Mouse (Mus musculus): ENCODE measurements around the gene Zfp512b. TPM values are rescaled to one million over a fixed set of nuclear protein-coding genes. Genes with fewer than 3 reads are reported as not detected.

The Zfp512b gene
- total and polyA plus RNA-seq, 2 experiments: 9.5 to 28.0 TPM

- Histone ChIP-seq H3K36me3 (ENCODE audit: control insufficient read depth, insufficient read depth, low read length) (peaks cover 54% of the 10 kb centered on the region), H3K4me1 (ENCODE audit: control insufficient read depth, insufficient read depth, low read length) (peaks cover 26% of the 10 kb centered on the region), H3K9ac (ENCODE audit: low read depth, low read length) (no peak overlapping the region), H3K4me3 (ENCODE audit: insufficient read depth, low read depth, low read length) (no peak overlapping the region), H3K79me2 (ENCODE audit: control insufficient read depth, insufficient read depth, low read length) (peaks cover 15% of the 10 kb centered on the region), H3K27me3 (ENCODE audit: control insufficient read depth, insufficient read depth, low read length) (no peaks in the 10 kb centered on the region), H3K27ac (replicated peaks; ENCODE audit: insufficient read depth, low read depth, low read length) (no peak overlapping the region)
- WGBS: 95% methylated on average over 5 of the region's 5 CpGs
- TF ChIP-seq CTCF (IDR thresholded peaks at IDR 0.05; ENCODE audit: low read depth, low read length): no peak
- TF ChIP-seq POLR2A (IDR thresholded peaks at IDR 0.05; ENCODE audit: extremely low read depth, insufficient read depth, low read length): no peak
- no peak for DNase-seq (ENCODE audit: extremely low read depth, low read depth, low spot score)
Observed at GRCm38 (mm10) chr2:181618761-181619495, 26.3 kb upstream of the Zfp512b start.

- H3K27me3 ChIP-seq (ENCODE audit: control insufficient read depth, insufficient read depth, low read length): no peaks in the 10 kb centered on the region
- H3K79me2 ChIP-seq (ENCODE audit: control insufficient read depth, insufficient read depth, low read length): peaks cover 9% of the 10 kb centered on the region; the same call in 1 of the 2 replicates
- TF ChIP-seq CTCF (IDR thresholded peaks at IDR 0.05; ENCODE audit: low read depth, low read length) (no peak), POLR2A (IDR thresholded peaks at IDR 0.05; ENCODE audit: extremely low read depth, insufficient read depth, low read length) (no peak)
- WGBS: 25% methylated on average over 4 of the region's 4 CpGs
- peaks cover 6% of the 10 kb centered on the region; the same call in 1 of the 2 replicates for H3K36me3 ChIP-seq (ENCODE audit: control insufficient read depth, insufficient read depth, low read length)
- no peak overlapping the region for H3K4me3 ChIP-seq (ENCODE audit: insufficient read depth, low read depth, low read length)
- DNase-seq (ENCODE audit: extremely low read depth, low read depth, low spot score): no peak
- peak overlapping the region; percentile 83; the same call in 1 of the 2 replicates for H3K27ac ChIP-seq (replicated peaks; ENCODE audit: insufficient read depth, low read depth, low read length)
- no peak overlapping the region for H3K9ac ChIP-seq (ENCODE audit: low read depth, low read length)
- peaks cover 5% of the 10 kb centered on the region for H3K4me1 ChIP-seq (ENCODE audit: control insufficient read depth, insufficient read depth, low read length)
Observed at GRCm38 (mm10) chr2:181602367-181602766, 9.8 kb upstream of the Zfp512b start.

GRCm38 (mm10) chr2:181601751-181602145 is 9.1 kb upstream of the Zfp512b start:
- peak overlapping the region; percentile 83; the same call in 1 of the 2 replicates for H3K27ac ChIP-seq (replicated peaks; ENCODE audit: insufficient read depth, low read depth, low read length)
- WGBS: 16% methylated on average over 10 of the region's 10 CpGs
- H3K4me1 ChIP-seq (ENCODE audit: control insufficient read depth, insufficient read depth, low read length): peaks cover 5% of the 10 kb centered on the region
- peaks cover 9% of the 10 kb centered on the region; the same call in 1 of the 2 replicates for H3K79me2 ChIP-seq (ENCODE audit: control insufficient read depth, insufficient read depth, low read length)
- no peak for DNase-seq (ENCODE audit: extremely low read depth, low read depth, low spot score)
- no peak for TF ChIP-seq POLR2A (IDR thresholded peaks at IDR 0.05; ENCODE audit: extremely low read depth, insufficient read depth, low read length)
- TF ChIP-seq CTCF (IDR thresholded peaks at IDR 0.05; ENCODE audit: low read depth, low read length): no peak
- peak overlapping the region; percentile 93 for H3K9ac ChIP-seq (ENCODE audit: low read depth, low read length)
- H3K4me3 ChIP-seq (ENCODE audit: insufficient read depth, low read depth, low read length): peak overlapping the region; percentile 94
- H3K27me3 ChIP-seq (ENCODE audit: control insufficient read depth, insufficient read depth, low read length): no peaks in the 10 kb centered on the region
- peaks cover 6% of the 10 kb centered on the region; the same call in 1 of the 2 replicates for H3K36me3 ChIP-seq (ENCODE audit: control insufficient read depth, insufficient read depth, low read length)

- Histone ChIP-seq H3K79me2 (ENCODE audit: control insufficient read depth, insufficient read depth, low read length) (peaks cover 9% of the 10 kb centered on the region; the same call in 1 of the 2 replicates), H3K4me1 (ENCODE audit: control insufficient read depth, insufficient read depth, low read length) (peaks cover 5% of the 10 kb centered on the region), H3K4me3 (ENCODE audit: insufficient read depth, low read depth, low read length) (peak overlapping the region; percentile 94), H3K9ac (ENCODE audit: low read depth, low read length) (peak overlapping the region; percentile 93), H3K27me3 (ENCODE audit: control insufficient read depth, insufficient read depth, low read length) (no peaks in the 10 kb centered on the region), H3K36me3 (ENCODE audit: control insufficient read depth, insufficient read depth, low read length) (peaks cover 6% of the 10 kb centered on the region; the same call in 1 of the 2 replicates), H3K27ac (replicated peaks; ENCODE audit: insufficient read depth, low read depth, low read length) (peak overlapping the region; percentile 83)
- TF ChIP-seq CTCF (IDR thresholded peaks at IDR 0.05; ENCODE audit: low read depth, low read length) (no peak), POLR2A (IDR thresholded peaks at IDR 0.05; ENCODE audit: extremely low read depth, insufficient read depth, low read length) (peak; percentile 83)
- WGBS: under 1% methylated on average over 57 of the region's 57 CpGs
- peak; percentile 88 for DNase-seq (ENCODE audit: extremely low read depth, low read depth, low spot score)
Observed at GRCm38 (mm10) chr2:181600828-181601750, 8.5 kb upstream of the Zfp512b start.

- TF ChIP-seq POLR2A (IDR thresholded peaks at IDR 0.05; ENCODE audit: extremely low read depth, insufficient read depth, low read length) (no peak), CTCF (IDR thresholded peaks at IDR 0.05; ENCODE audit: low read depth, low read length) (no peak)
- H3K27me3 ChIP-seq (ENCODE audit: control insufficient read depth, insufficient read depth, low read length): no peaks in the 10 kb centered on the region
- peak overlapping the region; percentile 83 for H3K9ac ChIP-seq (ENCODE audit: low read depth, low read length)
- DNase-seq (ENCODE audit: extremely low read depth, low read depth, low spot score): no peak
- H3K4me3 ChIP-seq (ENCODE audit: insufficient read depth, low read depth, low read length): 0 out of 2 replicates have a peak overlapping the region, but pooled peaks have one; percentile 94
- peaks cover 5% of the 10 kb centered on the region; the same call in 1 of the 2 replicates for H3K79me2 ChIP-seq (ENCODE audit: control insufficient read depth, insufficient read depth, low read length)
- whole genome bisulfite sequencing: 56% methylated on average over 6 of the region's 6 CpGs
- H3K27ac ChIP-seq (replicated peaks; ENCODE audit: insufficient read depth, low read depth, low read length): peak overlapping the region; percentile 81
- H3K36me3 ChIP-seq (ENCODE audit: control insufficient read depth, insufficient read depth, low read length): peaks cover 3% of the 10 kb centered on the region; the same call in 1 of the 2 replicates
- H3K4me1 ChIP-seq (ENCODE audit: control insufficient read depth, insufficient read depth, low read length): peaks cover 5% of the 10 kb centered on the region
Observed at GRCm38 (mm10) chr2:181600226-181600758, 7.7 kb upstream of the Zfp512b start.
